Mouse (Mus musculus) midbrain, embryonic 13.5 days (tissue): ENCODE results near the gene Gpatch2. TPM values are rescaled to one million over a fixed set of nuclear protein-coding genes. Genes with fewer than 3 reads are reported as not detected.

Experiments used
- ATAC-seq: fragments of 200-750 bp; cut with Nextera tagmentation; 2 replicates; pipeline ENCODE4 v1.8.0; 2017; ENCODE audit warnings: mild to moderate bottlenecking, moderate TSS enrichment, moderate library complexity
- H3K27ac ChIP-seq: fragments of 300-500 bp; sonication (generic); 2 replicates; pipeline ENCODE4 v1.5.1; 2015; ENCODE audit warnings: inconsistent platforms, mild to moderate bottlenecking, moderate library complexity
- H3K27me3 ChIP-seq: fragments of 300-500 bp; sonication (generic); 2 replicates; pipeline ENCODE4 v1.6.1; 2015; ENCODE audit warnings: mild to moderate bottlenecking, inconsistent platforms
- H3K36me3 ChIP-seq: fragments of 300-500 bp; sonication (generic); 2 replicates; pipeline ENCODE4 v1.6.1; 2015; ENCODE audit warnings: mild to moderate bottlenecking, inconsistent platforms
- H3K4me1 ChIP-seq: fragments of 300-500 bp; sonication (generic); replicated peaks from 2 replicates; pipeline ENCODE4 v1.6.1; 2015; ENCODE audit warnings: inconsistent platforms
- H3K4me2 ChIP-seq: fragments of 300-500 bp; sonication (generic); replicated peaks from 2 replicates; pipeline ENCODE4 v1.6.1; 2015; ENCODE audit warnings: moderate library complexity, mild to moderate bottlenecking, inconsistent platforms
- H3K4me3 ChIP-seq: fragments of 300-500 bp; sonication (generic); replicated peaks from 2 replicates; pipeline ENCODE4 v1.5.1; 2015; ENCODE audit warnings: mild to moderate bottlenecking, inconsistent platforms
- H3K9ac ChIP-seq: fragments of 300-500 bp; sonication (generic); replicated peaks from 2 replicates; pipeline ENCODE4 v1.6.1; 2015; ENCODE audit warnings: mild to moderate bottlenecking, inconsistent platforms
- H3K9me3 ChIP-seq: fragments of 300-500 bp; sonication (generic); 2 replicates; pipeline ENCODE4 v1.6.1; 2016; ENCODE audit warnings: mild to moderate bottlenecking, inconsistent platforms
- WGBS: fragments of 180-500 bp; shearing (Covaris S2); methylation state at CpG from one replicate; pipeline ENCODE4 v1.1.7; 2015; 5-methylcytosine and 5-hydroxymethylcytosine counted together
- polyA plus RNA-seq: library from polyadenylated mRNA; unstranded; fragments of >200 nt; fragmentation: Nextera tagmentation; extraction: Ambion mirVana; gene quantifications from 2 replicates; pipeline ENCODE4 v1.2.1, GENCODE M21; 2015

The Gpatch2 gene
- polyA plus RNA-seq, 1 experiment from 2014 or later, result 20.6 TPM

DNA sequence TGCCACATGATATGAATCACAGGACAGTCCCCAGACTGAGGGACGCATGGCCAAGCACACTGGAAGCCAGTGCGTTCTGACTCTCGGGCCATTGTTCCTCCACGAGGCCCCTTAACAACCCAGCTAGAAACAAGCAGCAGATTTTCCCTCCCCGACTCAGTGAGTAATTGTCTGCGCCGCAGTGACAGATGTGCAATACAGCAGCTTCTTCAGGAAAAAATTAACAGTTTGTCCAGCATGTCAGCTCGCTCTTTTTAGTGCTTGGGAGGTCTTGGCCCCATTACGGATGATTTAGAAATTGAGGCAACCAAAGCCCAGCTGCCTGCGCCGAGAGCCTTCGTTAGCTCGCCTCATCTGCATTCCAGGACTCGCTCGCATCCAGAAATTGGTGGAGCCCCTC is 140.9 kb downstream of the Gpatch2 start:
- H3K27ac ChIP-seq, result peak overlapping the region; percentile 59
- WGBS, result 49% methylated on average over 15 of the region's 15 CpGs
- no peak overlapping the region for H3K4me3 ChIP-seq
- no peak overlapping the region for H3K9ac ChIP-seq
- ATAC-seq, result peak; percentile 68
- H3K4me2 ChIP-seq, result 0 out of 2 replicates have a peak overlapping the region, but pooled peaks have one; percentile 1
- H3K27me3 ChIP-seq, result no peaks in the 10 kb centered on the region
- no peaks in the 10 kb centered on the region for H3K36me3 ChIP-seq
- no peaks in the 10 kb centered on the region for H3K9me3 ChIP-seq
- H3K4me1 ChIP-seq, result peaks cover 14% of the 10 kb centered on the region

DNA sequence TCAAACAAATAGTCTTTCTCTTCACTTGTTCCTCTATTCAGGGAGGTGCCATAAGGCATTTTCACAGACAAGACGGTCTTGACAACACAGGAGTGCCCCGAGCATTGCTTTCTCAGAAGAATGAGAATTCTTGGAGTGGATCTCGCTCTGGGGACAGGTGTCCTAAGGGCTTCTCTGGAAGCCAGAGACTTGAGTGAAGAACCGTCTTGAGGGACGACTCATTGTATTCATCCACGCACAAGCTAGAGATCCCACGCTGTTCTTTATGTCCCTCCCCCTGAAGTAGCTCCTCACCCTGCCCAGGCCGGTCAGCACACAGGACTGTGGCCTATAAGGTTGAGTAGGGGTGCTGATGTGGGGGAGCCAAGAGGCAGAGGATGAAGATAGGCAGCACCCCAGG is 141.6 kb downstream of the Gpatch2 start:
- H3K4me2 ChIP-seq, result no peak overlapping the region
- H3K4me1 ChIP-seq, result peaks cover 19% of the 10 kb centered on the region
- no peak overlapping the region for H3K4me3 ChIP-seq
- H3K27me3 ChIP-seq, result no peaks in the 10 kb centered on the region
- WGBS, result 81% methylated on average over 8 of the region's 8 CpGs
- H3K9me3 ChIP-seq, result no peaks in the 10 kb centered on the region
- no peak for ATAC-seq
- H3K36me3 ChIP-seq, result no peaks in the 10 kb centered on the region
- H3K9ac ChIP-seq, result no peak overlapping the region
- no peak overlapping the region for H3K27ac ChIP-seq

DNA sequence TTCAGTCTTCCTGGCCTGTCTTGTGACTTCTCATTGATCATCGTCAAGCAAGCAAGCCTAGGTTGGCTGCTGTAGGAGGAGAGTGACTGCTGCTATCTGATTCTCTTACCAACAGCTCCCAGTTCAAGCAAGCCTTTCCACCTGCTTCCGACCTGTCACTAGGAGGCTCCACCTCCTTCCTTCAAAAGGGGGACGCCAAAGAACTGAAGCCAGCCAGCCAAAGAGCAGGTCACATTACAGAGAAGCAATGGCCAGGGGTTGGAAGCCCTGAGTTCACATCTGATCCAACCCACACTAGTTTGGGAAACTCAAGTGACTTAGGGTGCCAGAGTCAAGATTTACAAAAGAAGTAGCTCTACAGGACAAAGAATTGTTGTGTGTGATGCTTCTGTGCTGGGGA is 144.9 kb downstream of the Gpatch2 start:
- Histone ChIP-seq H3K9me3 (no peaks in the 10 kb centered on the region), H3K4me1 (peaks cover 19% of the 10 kb centered on the region), H3K4me3 (no peak overlapping the region), H3K36me3 (no peaks in the 10 kb centered on the region), H3K27me3 (no peaks in the 10 kb centered on the region), H3K4me2 (no peak overlapping the region), H3K27ac (no peak overlapping the region), H3K9ac (no peak overlapping the region)
- 40% methylated on average over 3 of the region's 3 CpGs for WGBS
- ATAC-seq, result no peak

DNA sequence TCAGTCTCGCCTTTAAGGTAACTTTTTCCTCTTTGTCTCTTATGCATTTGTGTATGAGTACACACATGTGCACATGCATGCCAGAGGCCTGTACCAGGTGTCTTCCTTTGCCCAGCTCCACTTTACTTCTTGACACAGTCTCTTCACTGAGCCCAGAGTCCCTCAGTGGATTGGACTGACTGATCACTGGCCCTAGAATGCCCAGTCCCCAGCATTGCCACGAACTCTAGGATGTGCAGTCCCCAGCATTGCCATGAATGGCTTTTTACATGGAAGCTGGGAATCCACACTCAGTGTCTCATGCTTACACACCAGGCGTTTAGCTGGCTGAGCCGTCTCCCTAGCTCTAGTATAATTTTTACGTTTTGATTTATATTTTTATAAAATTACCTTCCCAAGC is 147.2 kb downstream of the Gpatch2 start:
- WGBS, result 90% methylated on average over 5 of the region's 5 CpGs
- H3K9me3 ChIP-seq, result no peaks in the 10 kb centered on the region
- no peaks in the 10 kb centered on the region for H3K27me3 ChIP-seq
- no peak overlapping the region for H3K27ac ChIP-seq
- no peak overlapping the region for H3K9ac ChIP-seq
- no peak for ATAC-seq
- no peak overlapping the region for H3K4me3 ChIP-seq
- peaks cover 8% of the 10 kb centered on the region; the same call in 1 of the 2 replicates for H3K4me1 ChIP-seq
- no peaks in the 10 kb centered on the region for H3K36me3 ChIP-seq
- H3K4me2 ChIP-seq, result no peak overlapping the region

DNA sequence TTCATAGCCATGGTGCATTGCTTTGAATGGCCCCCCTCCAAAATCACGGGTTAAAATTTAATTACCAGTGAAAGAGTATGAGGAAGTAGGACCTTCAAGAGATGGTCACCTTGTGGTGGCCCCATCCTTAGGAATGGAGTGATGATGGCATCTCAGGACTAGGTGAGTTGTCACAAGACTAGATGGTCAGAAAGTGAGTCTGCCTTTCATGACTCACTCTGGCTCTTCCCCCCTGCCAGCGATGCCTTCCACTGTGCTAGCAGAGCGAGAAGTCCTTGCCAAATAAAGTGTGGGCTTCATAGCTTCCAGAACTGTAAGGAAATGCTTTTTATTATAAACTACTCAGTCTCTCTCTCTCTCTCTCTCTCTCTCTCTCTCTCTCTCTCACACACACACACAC is 150.1 kb downstream of the Gpatch2 start:
- no peak for ATAC-seq
- Histone ChIP-seq H3K36me3 (no peaks in the 10 kb centered on the region), H3K9ac (no peak overlapping the region), H3K4me1 (peaks cover 8% of the 10 kb centered on the region; the same call in 1 of the 2 replicates), H3K4me3 (no peak overlapping the region), H3K27ac (no peak overlapping the region), H3K9me3 (no peaks in the 10 kb centered on the region), H3K4me2 (no peak overlapping the region), H3K27me3 (no peaks in the 10 kb centered on the region)
- 85% methylated on average over 3 of the region's 3 CpGs for WGBS

DNA sequence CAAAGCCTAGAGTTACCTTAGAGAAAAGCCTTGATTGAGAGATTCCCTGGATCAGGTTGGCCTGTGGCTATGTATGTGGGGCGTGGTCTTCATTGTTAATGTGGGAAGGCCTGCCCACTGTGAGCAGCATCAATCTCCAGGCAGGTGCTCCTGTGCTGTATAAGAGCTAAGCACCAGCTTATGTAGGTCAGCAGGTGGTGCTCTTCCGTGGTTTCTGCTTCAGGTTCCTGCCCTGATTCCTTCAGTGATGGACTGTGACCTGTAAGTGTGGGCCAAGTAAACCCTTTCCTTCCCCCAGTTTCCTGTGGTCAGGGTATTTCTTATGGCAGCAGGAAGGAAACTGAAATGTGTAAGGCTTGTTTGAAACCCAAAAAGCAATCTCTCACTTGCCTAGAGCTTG is 151.5 kb downstream of the Gpatch2 start:
- Histone ChIP-seq H3K27me3 (no peaks in the 10 kb centered on the region), H3K4me1 (no peaks in the 10 kb centered on the region; the same call in 1 of the 2 replicates), H3K4me2 (no peak overlapping the region), H3K36me3 (no peaks in the 10 kb centered on the region), H3K27ac (no peak overlapping the region), H3K9ac (no peak overlapping the region), H3K4me3 (no peak overlapping the region), H3K9me3 (no peaks in the 10 kb centered on the region)
- no peak for ATAC-seq
- WGBS, result 50% methylated on average over 2 of the region's 2 CpGs

DNA sequence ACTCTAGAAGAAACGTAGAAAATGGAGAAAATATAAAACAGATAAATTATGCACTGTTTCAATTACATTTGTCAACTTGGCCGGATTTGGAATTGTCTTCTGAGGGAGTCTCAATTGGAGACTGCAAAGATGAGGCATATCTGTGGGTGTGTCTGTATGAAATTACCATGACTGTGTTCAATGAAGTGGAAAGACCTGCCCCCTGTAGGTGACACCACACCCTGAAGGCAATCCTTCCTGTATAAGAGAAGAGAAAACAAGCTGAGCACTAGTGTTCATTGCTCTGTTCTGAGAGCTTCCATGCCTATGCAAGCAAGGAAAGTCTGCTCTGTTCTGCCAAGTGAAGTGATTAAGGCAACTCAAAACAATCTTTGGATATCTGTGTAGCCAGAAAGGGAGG is 153.7 kb downstream of the Gpatch2 start:
- no peak overlapping the region for H3K4me3 ChIP-seq
- no peaks in the 10 kb centered on the region for H3K27me3 ChIP-seq
- H3K4me2 ChIP-seq, result no peak overlapping the region
- H3K27ac ChIP-seq, result no peak overlapping the region
- H3K9me3 ChIP-seq, result no peaks in the 10 kb centered on the region
- H3K9ac ChIP-seq, result no peak overlapping the region
- no peaks in the 10 kb centered on the region for H3K36me3 ChIP-seq
- H3K4me1 ChIP-seq, result no peaks in the 10 kb centered on the region
- no peak for ATAC-seq
- 85% methylated on average over 2 of the region's 2 CpGs for WGBS

DNA sequence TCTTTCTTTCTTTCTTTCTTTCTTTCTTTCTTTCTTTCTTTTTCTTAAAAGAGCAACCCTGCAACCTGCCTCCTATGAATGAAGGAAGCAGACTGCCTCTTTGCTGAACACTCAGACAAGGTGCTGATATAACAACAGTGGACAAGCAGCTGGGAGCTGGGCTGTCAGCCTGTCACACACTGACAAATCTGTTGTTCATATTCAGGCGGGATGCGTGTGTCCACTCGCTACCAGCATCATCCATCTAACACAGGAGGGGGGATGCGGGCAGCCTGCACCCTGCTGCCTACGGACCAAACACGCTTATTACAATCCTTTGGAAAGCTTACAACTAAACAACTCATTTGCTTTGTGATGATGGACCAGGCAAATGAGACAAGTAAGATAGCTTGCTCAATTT is 158.2 kb downstream of the Gpatch2 start:
- no peak for ATAC-seq
- no peaks in the 10 kb centered on the region for H3K36me3 ChIP-seq
- 66% methylated on average over 6 of the region's 6 CpGs for WGBS

DNA sequence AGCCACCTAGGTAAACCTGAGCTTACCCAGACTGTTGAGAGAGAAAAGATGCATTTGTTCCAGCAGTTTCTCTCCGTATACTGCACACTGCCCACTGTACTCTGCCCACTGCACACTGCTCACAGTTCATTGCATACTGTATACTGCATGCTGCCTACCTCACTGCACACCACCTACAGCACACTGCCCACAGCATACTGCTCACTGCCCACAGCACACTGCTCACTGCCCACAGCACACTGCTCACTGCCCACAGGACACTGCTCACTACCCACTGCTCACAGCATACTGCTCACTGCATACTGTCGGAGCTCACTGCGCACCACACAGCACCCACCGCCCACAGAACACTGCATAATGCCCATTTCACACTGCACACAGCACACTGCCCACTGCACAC is 159.1 kb downstream of the Gpatch2 start:
- peak; percentile 70; the same call in 1 of the 2 replicates for ATAC-seq
- Histone ChIP-seq H3K36me3 (no peaks in the 10 kb centered on the region), H3K9ac (no peak overlapping the region), H3K4me3 (no peak overlapping the region), H3K27ac (no peak overlapping the region), H3K4me1 (peaks cover 17% of the 10 kb centered on the region), H3K9me3 (no peaks in the 10 kb centered on the region), H3K4me2 (no peak overlapping the region), H3K27me3 (no peaks in the 10 kb centered on the region)
- WGBS, result 97% methylated on average over 4 of the region's 4 CpGs

More for the DNA sequence above, 158.2 kb downstream of the Gpatch2 start:
- no peaks in the 10 kb centered on the region for H3K27me3 ChIP-seq
- no peak overlapping the region for H3K27ac ChIP-seq
- no peak overlapping the region for H3K4me2 ChIP-seq
- H3K4me3 ChIP-seq, result no peak overlapping the region
- no peak overlapping the region for H3K9ac ChIP-seq
- H3K9me3 ChIP-seq, result no peaks in the 10 kb centered on the region
- H3K4me1 ChIP-seq, result peaks cover 14% of the 10 kb centered on the region

DNA sequence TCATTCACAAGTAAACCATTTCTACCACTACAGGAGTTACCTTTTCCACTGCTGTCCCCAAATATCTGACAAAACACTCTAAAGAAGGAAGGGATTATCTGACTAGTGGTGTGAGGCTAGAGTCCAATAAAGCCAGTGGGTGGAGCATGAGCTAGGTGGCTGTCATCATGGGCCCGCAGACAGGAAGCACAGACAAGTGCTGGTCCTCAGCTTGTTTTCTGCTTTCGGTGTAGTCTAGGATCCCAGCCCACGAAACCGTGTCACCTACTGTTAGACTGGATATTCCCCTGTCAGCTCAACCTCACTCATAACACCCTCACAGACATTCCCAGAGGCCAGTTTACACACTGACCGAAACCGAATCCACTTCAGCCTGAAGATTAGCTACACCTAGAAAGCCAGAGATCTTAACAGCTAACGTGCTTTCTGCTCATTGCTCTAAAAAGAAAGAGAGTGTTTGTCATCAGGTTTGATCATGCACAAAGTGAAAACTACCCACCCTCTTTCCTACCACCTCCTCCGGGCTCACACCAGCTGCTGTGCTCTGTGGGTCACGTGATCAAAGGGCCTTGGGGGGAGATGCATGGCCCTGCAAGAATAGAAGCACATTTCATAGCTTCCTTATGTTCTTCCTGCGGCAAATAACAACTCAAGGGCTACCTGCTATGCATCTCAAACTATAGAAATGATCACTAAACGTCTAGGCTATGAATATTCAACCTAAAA is 161.8 kb downstream of the Gpatch2 start:
- no peaks in the 10 kb centered on the region for H3K27me3 ChIP-seq
- no peak overlapping the region for H3K9ac ChIP-seq
- no peaks in the 10 kb centered on the region for H3K36me3 ChIP-seq
- H3K4me2 ChIP-seq, result no peak overlapping the region
- no peak for ATAC-seq
- H3K4me3 ChIP-seq, result no peak overlapping the region
- H3K27ac ChIP-seq, result no peak overlapping the region
- no peaks in the 10 kb centered on the region for H3K9me3 ChIP-seq
- H3K4me1 ChIP-seq, result peaks cover 17% of the 10 kb centered on the region
- WGBS, result 83% methylated on average over 11 of the region's 11 CpGs

DNA sequence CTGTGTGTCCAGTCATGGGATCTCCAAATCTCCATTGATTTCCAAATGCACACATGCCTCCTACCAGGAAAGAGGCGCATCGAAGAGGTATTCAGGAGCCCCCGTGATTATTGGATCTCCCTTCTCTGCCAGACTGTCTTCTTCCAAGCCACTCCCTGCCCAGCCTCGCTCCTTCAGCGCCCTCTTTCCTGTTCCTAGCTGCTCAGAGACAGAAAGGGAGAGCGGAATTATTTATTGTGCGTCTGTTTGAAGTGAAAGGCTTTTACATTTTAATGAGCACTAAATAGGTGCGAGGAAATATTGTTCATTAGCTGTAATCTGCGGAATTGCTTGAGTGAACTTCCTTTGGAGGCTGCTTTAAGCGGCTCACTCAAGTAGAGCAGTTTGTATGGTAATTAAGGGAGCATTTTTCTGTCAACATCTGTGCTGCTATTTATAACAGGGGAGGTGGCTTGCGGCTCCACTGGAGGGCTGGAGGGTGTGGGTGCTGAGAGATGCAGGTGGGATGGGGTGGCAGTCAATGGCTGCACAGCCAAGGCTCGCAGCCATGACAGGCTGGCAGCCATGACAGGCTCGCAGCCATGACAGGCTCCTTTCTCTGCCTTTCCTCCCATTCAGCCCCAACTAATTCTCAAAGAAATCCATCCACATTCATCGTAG is 162.7 kb downstream of the Gpatch2 start:
- 41% methylated on average over 14 of the region's 14 CpGs for WGBS
- Histone ChIP-seq H3K9me3 (no peaks in the 10 kb centered on the region), H3K27me3 (no peaks in the 10 kb centered on the region), H3K4me3 (no peak overlapping the region), H3K4me1 (peaks cover 17% of the 10 kb centered on the region), H3K9ac (no peak overlapping the region), H3K4me2 (peak overlapping the region; percentile 25; the same call in 1 of the 2 replicates), H3K36me3 (no peaks in the 10 kb centered on the region), H3K27ac (peak overlapping the region; percentile 66)
- peak; percentile 79 for ATAC-seq

DNA sequence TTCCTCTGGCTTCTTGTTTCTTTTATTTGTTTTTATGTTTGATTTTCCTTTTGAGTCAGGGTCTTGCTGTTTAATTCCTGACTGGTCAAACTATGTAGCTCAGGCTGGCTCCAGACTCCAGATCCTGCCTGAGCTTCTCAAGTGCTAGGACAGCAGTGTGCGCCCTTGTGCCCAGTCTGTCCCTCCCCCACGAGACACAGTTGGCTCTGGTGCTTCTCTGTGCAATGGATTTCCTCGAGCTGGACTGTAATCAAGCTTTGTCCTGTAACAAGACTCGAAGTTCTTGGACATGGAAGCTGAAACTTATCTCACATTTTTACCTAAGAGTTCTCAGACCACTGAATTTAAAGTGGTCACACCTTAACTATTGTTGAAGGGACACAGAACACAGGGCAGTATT is 174.2 kb downstream of the Gpatch2 start:
- Histone ChIP-seq H3K36me3 (no peaks in the 10 kb centered on the region), H3K9ac (no peak overlapping the region), H3K4me2 (no peak overlapping the region), H3K4me1 (no peaks in the 10 kb centered on the region), H3K4me3 (no peak overlapping the region), H3K27ac (no peak overlapping the region), H3K27me3 (no peaks in the 10 kb centered on the region), H3K9me3 (no peaks in the 10 kb centered on the region)
- ATAC-seq, result no peak
- 84% methylated on average over 4 of the region's 4 CpGs for WGBS
